ENCODE assay signal across 20 mouse cellular contexts in genomic region chr7:145143502-145144070, GRCm38 (mm10).
DNase-seq lines count a peak whose midpoint lies in the region; ATAC-seq and TF ChIP-seq lines count a peak whose summit lies in the region.
"Had no signal": no experiment of that assay in that cellular context is flagged by ENCODE, and none has a peak within 500 bp of the region (broad histone marks: within the 10 kb centered on the region; RNA-seq: fewer than 3 reads in every experiment).

No protein-coding gene starts in this region.

- H3K4me2 ChIP-seq in kidney, embryonic 16.5 days (replicated peaks; ENCODE audit: low read depth, low read length) = no peak overlapping the region
- H3K4me2 ChIP-seq in forebrain, postnatal 0 days (ENCODE audit: low read depth) = no peak overlapping the region
- H3K4me2 ChIP-seq: forebrain, embryonic 12.5 days; lung, embryonic 14.5 days had no signal

- peak; percentile 60 to 61 for DNase-seq in cerebellum, postnatal 10 days
- DNase-seq in cerebellum, adult 18-20 months = no peak
- no peak for DNase-seq in kidney, postnatal 36 days
- DNase-seq in 3T3-L1 (ENCODE audit: low read depth, low spot score) = peak; percentile 51
- no peak for DNase-seq in Patski (ENCODE audit: low read depth, low spot score)
- no peak for DNase-seq in forebrain, postnatal 0 days
- DNase-seq in frontal cortex, postnatal 36 days (ENCODE audit: low spot score in 2 of 2) = no peak
- DNase-seq: cerebellum, adult 11-12 months; heart, postnatal 4 days; kidney, adult 2 months; lung, embryonic 14.5 days; thymus, adult 18-20 months; thymus, postnatal 36 days had no signal

- H3K9me3 ChIP-seq in kidney, embryonic 16.5 days (ENCODE audit: low read length) = peaks cover 7% of the 10 kb centered on the region
- H3K9me3 ChIP-seq in forebrain, postnatal 0 days (ENCODE audit: low read length) = peaks cover 6% of the 10 kb centered on the region; the same call in 1 of the 2 replicates
- H3K9me3 ChIP-seq: G1E had no signal

- ATAC-seq in kidney, embryonic 16.5 days (ENCODE audit: low FRiP score, low TSS enrichment) = 0 out of 2 replicates have a peak, but pooled peaks have one; percentile 19
- peak; percentile 14 for ATAC-seq in Patski
- no peak for ATAC-seq in forebrain, postnatal 0 days
- ATAC-seq: inflammation-experienced regulatory T-cells, adult 6 months had no signal

- H3K4me3 ChIP-seq in kidney, embryonic 16.5 days (ENCODE audit: low read length) = no peak overlapping the region
- no peak overlapping the region for H3K4me3 ChIP-seq in forebrain, postnatal 0 days (ENCODE audit: low read depth, low read length)
- H3K4me3 ChIP-seq: erythroblast, embryonic 14.5 days; forebrain, embryonic 12.5 days; heart, embryonic 10.5 days had no signal

- no peak for TF ChIP-seq CTCF in Patski (IDR thresholded peaks at IDR 0.05)
- no peak for TF ChIP-seq CTCF in forebrain, postnatal 0 days (IDR thresholded peaks at IDR 0.05; ENCODE audit: low read depth)

- no peaks in the 10 kb centered on the region for H3K27me3 ChIP-seq in kidney, embryonic 16.5 days (ENCODE audit: insufficient read depth, low read length)
- no peaks in the 10 kb centered on the region for H3K27me3 ChIP-seq in Patski
- H3K27me3 ChIP-seq in forebrain, postnatal 0 days (ENCODE audit: insufficient read depth, low read length) = no peaks in the 10 kb centered on the region
- H3K27me3 ChIP-seq: forebrain, embryonic 12.5 days had no signal

- in situ Hi-C loops in Patski (cut with MboI; ENCODE audit: low pct_unique_long_range_greater_than_20kb) = loop anchor here (10.0 kb wide), 1 partner anchor 209 kb away; the partner anchor contains the start of gene Ccnd1

- H3K4me1 ChIP-seq in kidney, embryonic 16.5 days (ENCODE audit: insufficient read depth, low read length) = no peaks in the 10 kb centered on the region
- no peaks in the 10 kb centered on the region for H3K4me1 ChIP-seq in forebrain, postnatal 0 days (ENCODE audit: insufficient read depth)
- H3K4me1 ChIP-seq: forebrain, embryonic 12.5 days had no signal

- POLR2A ChIA-PET in Patski (lab: Charles Lee) = interaction anchor here (0.6 kb wide), 1 partner anchor 162 kb away, joined by 3 read pairs; no protein-coding TSS in a partner anchor

- H3K36me3 ChIP-seq in kidney, embryonic 16.5 days (ENCODE audit: insufficient read depth, low read length) = no peaks in the 10 kb centered on the region
- H3K36me3 ChIP-seq in forebrain, postnatal 0 days (ENCODE audit: insufficient read depth) = no peaks in the 10 kb centered on the region
- H3K36me3 ChIP-seq: forebrain, embryonic 12.5 days; G1E; heart, embryonic 10.5 days had no signal

- no peak overlapping the region for H3K27ac ChIP-seq in kidney, embryonic 16.5 days (ENCODE audit: low read length)
- no peak overlapping the region for H3K27ac ChIP-seq in forebrain, postnatal 0 days (ENCODE audit: low read depth, low read length)
- H3K27ac ChIP-seq: forebrain, embryonic 12.5 days; heart, embryonic 10.5 days; liver, embryonic 14.5 days had no signal

- WGBS in kidney, embryonic 16.5 days = 39% methylated on average over 3 of the region's 3 CpGs
- 74% methylated on average over 3 of the region's 3 CpGs for WGBS in forebrain, postnatal 0 days

- H3K9ac ChIP-seq in kidney, embryonic 16.5 days (replicated peaks; ENCODE audit: low read length) = no peak overlapping the region
- no peak overlapping the region for H3K9ac ChIP-seq in forebrain, postnatal 0 days
- H3K9ac ChIP-seq: forebrain, embryonic 12.5 days; liver, embryonic 14.5 days; lung, embryonic 14.5 days had no signal

- CTCF ChIA-PET in Patski (lab: Charles Lee) = interaction anchor here (1.1 kb wide), 1 partner anchor 209 kb away, joined by 3 read pairs; no protein-coding TSS in a partner anchor

Comparison
In these comparisons a context has a peak if more than half of its experiments do, and no peak if none do; other contexts are left out.
1. DNase-seq: peak in cerebellum, postnatal 10 days (2 of 2) and 3T3-L1 (single experiment); none in cerebellum, adult 18-20 months (0 of 2), kidney, postnatal 36 days (0 of 2), Patski (single experiment), forebrain, postnatal 0 days (single experiment) and frontal cortex, postnatal 36 days (0 of 2).